Mouse (Mus musculus) embryonic fibroblast, embryonic 13.5 days (primary cell): ENCODE data around the gene Slc19a1.

Experiments used
- CTCF ChIP-seq: IDR thresholded peaks from 2 replicates; pipeline ENCODE4 v1.5.1; 2011; ENCODE audit warnings: mild to moderate bottlenecking, control low read depth, low read length, moderate library complexity, borderline replicate concordance; ENCODE audit not compliant: insufficient read depth
- POLR2A ChIP-seq: IDR thresholded peaks from 2 replicates; pipeline ENCODE4 v1.6.1; 2011; ENCODE audit warnings: low read depth, mild to moderate bottlenecking, control low read depth, low read length, moderate library complexity

GRCm38 (mm10) chr10:77026944-77027343, 5.1 kb upstream of the Slc19a1 start:
- TF ChIP-seq CTCF (no peak), POLR2A (no peak)
